Mouse (Mus musculus) neutrophil, adult 5-6 weeks (primary cell): ENCODE results near the gene Dync2li1. TPM values are rescaled to one million over a fixed set of nuclear protein-coding genes. Genes with fewer than 3 reads are reported as not detected.

Experiments
- ATAC-seq: fragments of 151-379, 151-347 bp; 2 replicates; pipeline ENCODE4 v1.8.0; 2017; ENCODE audit warnings: mild to moderate bottlenecking, moderate TSS enrichment; ENCODE audit not compliant: insufficient number of reproducible peaks, poor library complexity, low FRiP score, severe bottlenecking; ENCODE audit errors: extremely low read depth
- total RNA-seq: library from RNA; stranded (forward); fragments of 200-1000 nt; gene quantifications from 2 replicates; pipeline ENCODE4 v1.2.3, GENCODE M21; 2017

The Dync2li1 gene
- total RNA-seq, 1 experiment from 2014 or later = 4.2 TPM

DNA sequence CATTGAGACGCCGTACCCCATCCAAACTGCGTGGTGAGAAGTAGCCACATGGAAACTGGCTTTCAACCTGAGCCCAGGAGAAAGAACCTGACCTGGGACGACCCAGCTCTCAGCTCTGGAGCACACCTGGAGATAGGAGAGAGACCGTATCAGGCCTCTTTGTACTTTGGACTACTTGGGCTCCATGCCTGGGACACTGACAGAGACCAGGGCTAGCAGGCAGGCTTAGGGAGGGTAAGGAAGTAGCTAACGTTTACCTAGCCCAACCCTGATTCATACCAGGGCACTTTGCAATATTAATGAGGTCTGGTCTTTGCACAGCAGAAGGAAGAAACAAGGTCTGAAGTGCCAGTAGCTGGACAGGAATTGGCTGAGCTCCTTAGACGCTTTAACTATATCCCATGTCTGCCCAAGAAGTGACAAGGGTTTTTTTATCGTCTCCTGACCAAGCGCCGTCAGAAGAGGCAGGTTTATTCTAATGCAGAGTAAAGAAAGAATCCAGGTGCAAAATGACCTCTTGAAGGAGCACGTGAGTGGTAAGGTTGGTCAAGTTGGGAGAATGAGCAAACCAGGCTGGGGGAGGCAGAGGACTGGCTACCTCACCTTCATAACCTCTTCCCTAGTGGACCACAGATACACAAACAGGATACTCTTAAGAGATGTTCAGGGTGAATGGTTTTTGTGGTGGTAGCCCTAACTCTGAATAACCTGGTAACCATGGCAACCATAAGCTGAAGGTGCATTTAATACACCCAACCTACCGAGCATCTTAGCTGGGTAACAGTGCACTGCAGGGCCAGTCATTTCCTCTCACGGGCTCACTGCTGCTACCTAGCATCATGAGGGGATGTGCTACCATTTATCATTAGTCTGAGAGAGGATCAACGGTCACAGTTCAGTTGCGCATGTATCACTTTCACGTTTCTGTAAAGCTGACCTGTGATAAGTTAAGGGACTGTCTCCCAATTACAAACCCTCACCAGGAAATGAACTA is 46.4 kb downstream of the Dync2li1 start:
- ATAC-seq = no peak

DNA sequence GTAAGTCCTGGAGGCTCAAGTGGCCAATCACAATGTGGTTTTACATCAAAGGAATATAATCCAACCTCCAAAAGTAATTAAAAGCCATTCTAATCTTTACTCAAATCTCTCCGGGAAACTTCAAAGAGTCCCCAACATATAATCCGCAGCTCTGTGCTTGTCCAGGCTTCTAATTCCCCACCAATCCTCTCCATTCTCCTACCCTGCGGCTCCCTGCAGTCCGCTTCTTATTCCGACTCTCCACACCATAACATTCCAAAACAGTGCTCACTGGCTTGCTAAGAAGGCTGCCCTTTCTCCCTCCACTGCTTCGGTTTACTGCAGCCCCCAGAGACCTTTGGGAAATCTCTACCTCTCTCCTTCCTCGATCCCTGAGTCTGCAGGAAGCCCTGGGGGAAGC is 47.8 kb downstream of the Dync2li1 start:
- no peak for ATAC-seq

DNA sequence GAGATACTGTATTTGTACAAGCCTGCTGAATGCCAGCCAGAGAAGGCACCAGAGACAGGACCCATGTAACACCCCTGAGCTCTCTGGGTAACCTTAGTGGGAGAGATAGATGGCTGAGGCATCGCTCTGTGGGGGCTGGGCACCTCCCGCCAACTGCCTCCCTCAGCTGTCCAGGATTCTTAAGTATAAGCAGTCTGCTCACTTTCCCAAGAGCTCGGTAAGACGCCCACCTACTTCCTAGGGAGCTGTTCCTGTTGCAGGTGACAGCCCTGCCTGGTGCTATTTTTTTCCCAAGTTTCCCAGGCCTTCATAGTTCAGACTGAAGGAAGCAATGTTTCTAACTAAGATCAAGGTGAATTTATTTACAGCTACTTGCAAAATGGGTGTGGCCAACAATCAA is 48.9 kb downstream of the Dync2li1 start:
- ATAC-seq = no peak

DNA sequence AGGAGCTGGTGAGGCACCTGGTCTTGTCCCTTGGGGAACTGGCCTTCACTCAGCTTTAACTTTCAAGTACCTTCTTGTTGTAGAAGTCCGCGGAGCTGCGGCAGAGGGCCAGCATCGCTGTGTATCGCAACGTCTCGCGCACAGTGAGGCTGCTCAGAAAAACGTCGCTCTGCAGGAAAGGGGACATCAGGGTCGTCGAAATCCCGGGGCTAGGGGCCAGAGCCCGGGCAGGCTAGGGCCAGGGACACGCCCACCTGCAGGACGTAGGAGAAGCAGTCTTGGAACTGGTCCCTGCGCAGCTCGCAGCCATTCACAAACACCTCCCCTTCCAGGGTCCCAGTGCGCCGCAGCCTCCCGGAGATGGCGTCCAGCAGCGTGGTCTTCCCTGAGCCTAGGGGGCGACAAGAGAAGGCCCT is 49.7 kb downstream of the Dync2li1 start, which contains the start of gene Abcg8:
TSS of gene Abcg8 (plus strand) at position 352 of the 416 bp plus-strand sequence.
- no peak for ATAC-seq

DNA sequence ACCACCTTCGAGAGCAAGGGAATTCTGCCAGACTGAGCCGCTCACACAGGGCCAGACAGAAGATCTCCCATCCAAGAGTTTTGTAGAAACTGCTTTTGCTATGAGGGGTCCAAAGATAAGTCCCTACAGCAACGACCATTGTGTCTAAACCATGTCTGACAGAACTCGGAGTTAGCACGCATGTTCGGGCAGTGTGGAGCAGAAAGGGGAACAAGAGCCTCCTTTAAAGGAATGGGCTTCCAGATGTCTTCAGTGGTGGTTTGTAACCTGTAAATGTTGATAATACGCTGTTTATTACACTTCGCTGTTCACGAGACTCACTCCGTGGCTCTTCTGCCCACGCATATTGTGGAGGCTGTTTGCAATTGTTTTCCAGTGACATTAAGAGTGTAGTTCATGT is 51.3 kb downstream of the Dync2li1 start:
- ATAC-seq = no peak

DNA sequence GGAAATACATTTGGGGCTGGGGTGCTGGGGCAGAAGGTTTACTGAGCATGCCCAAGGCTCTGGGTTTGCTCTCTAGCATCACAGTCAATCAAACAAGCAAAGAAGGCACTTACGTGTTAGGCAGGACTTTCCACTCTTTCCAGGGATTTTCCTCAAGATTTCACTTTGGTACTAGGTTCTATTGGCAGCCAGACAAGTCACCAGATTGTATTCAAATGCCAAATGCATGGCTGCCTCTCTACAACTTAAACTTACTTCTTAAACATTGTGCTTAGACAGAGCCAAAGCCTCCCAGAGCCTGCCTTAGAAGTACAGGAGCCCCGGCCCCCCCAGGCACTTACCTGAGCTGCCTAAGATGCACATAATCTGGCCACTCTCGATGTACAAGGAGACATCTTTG is 55.4 kb downstream of the Dync2li1 start:
- ATAC-seq = no peak

DNA sequence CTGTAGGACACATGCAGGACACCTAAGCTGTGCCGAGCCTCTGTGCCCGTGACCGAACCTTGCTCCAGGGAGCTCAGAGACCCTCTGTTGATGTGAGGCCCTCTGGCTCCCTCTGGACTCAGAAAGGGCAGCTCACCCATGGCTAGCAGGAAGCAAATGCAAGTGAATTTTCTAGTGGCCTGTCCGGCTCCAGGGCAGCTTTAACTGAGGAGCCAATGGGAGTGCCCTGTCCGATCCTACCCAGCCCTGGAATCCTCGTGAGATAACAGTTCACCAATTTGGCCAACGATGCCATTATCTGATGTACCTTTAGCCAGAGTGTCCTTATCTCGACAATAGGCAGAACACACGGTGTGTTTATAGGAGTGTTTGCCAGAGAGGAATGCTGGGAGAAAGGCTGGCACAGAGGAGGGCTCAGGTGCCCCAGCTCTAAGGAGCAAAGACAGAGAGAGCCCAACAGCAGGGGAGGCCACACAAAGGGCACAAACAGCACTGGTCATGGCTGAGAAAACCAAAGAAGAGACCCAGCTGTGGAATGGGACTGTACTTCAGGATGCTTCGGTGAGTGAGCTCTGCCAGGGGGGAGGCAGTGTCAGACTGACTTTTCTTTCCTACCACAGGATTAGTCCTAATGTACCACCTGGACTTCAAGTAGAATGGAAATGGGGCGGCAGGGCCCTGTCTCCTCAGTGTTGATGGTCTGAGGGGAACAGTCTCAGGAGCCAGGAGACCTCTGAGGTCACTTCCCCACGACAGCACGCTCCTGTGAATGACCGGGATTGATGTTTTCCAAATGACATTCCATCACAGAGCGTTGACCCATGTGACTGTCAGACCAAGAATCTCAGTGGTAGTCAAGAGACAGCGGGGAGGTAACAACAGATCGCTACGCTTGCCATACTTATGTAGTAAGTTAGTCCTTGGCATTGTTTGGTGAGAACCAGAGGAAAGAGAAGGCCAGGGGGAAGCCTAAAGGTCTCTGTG is 56.7 kb downstream of the Dync2li1 start, which contains the start of gene Abcg5:
TSS of gene Abcg5 (minus strand) at position 278 of the 984 bp plus-strand sequence.
- no peak for ATAC-seq

DNA sequence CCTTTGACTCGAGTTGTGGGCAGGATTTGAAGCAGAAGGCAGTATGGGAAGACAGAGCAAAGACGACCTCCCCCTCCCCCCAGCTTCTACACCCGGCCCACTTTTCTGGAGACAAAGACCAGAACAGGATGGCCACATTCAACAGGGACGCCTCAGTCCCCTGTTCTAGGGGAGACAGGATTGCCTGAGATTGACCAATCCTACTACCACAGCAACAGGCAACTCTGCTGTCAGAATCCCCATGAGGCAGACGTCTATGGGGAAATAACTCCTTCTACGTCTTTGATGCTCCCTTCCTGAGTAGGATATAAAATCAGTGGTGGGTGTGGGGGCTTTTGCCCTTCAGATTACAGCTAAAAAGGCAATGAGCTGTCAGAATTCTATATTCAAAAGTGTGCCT is 58.0 kb downstream of the Dync2li1 start:
- ATAC-seq = no peak

DNA sequence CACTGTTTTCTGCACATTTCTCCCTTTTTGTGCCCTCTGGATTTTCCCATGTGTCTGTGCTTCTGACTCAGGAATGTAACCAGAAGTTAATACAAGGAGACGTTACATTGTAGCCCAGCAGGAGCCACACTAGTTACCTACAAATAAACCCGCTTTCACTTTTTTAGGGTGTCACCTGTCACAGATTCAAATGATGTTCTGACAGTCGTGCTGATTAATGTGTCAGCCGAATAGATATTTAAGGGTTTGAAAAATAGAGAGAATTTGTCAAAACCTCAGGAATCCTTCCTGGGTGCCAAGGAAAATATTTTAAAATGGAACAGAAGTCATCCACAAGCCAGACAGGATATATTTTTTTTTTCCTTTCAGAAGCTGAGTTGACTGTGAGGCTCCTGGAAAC is 59.0 kb downstream of the Dync2li1 start:
- ATAC-seq = no peak

DNA sequence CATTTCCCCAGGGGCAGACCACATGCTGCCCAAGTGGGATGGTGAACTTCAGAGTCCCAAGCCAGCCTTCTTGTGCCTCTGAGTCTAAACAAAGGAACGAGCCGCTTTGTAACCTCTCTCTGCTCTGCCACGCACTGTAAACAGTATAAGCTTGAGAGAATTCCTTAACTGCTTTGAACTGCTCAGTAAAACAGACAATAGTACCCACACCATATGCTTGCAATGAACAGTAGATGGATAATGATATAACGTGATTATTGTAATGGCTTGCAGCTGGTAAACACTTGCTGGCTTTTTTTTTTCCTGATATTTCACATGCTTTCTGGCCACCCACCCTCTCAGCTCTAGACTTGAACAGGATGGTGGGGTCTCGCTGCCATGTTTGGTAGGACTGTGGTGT is 61.7 kb downstream of the Dync2li1 start:
- no peak for ATAC-seq

DNA sequence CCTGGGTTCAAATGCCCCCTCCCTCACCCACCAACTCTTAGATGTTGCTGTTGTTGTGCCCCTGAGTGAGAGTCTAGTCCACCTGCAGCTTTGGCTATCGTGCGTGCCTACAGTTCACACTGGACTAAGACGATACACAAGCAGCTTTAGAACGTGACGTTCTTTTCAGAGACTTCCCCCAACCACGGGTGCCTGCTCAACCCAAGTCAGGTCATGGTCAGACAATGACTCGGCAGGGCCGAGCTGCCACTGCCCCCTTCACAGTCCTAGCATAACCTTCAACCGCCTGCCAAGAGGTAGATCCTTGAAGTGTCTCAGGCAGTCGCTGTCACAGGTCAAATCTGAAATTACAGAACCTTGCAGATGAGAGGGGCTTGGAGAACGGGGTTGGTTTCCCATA is 62.5 kb downstream of the Dync2li1 start:
- no peak for ATAC-seq

DNA sequence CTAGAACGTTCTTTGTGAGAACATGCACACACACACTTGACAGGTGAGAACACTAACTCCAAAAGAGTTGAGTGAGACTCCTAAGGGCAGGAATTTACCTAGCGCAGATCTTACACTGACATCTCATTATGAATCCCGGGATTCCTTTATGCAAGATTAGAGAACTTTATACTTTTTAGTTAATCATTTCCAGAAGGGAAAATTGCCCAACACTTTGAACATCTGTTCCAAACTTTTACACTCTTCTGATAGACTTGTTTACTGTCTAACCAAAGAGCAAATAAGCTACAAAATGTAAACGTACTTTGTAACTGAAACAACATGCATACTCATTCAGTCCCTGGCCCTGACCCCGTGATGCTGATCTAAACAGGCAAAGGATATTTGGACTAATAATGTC is 63.0 kb downstream of the Dync2li1 start:
- no peak for ATAC-seq

DNA sequence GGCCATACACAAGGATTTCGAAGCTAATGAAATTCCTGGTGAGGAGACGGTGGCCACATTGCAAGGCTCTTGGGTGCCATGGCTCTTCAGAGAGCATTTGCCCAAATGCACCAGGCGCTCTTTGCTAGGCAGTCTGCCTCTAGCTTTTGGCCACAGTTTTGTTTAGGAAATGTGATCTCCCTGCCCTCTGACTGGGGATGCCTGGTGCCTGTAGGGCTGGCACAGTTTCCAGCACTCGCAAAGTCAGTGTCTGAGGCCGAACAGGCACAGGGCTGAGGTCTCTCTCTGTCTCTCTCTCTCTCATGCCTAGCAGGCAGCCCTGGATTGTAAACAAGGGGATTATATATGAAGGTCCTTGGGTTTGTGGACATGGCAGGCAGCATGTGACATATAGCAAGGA is 63.8 kb downstream of the Dync2li1 start:
- no peak for ATAC-seq

DNA sequence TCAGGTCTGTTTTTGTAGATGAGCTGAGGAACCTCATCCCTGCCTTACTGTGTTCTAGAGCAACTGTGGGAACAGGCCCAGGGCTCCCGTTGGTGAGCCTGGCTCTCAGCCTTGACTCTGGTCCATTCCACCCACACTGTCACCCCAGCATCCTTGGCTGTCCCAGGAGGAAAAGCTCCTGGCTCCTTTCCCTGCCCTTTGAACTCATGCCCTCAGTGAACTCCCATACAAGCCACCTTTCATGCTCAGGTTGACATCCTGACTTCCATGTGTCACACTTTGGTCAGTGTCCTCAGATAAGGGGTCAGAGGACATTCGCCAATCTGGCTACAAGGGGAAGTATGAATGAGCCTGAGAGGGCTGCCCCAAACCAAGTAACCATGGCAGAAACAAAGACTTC is 67.4 kb downstream of the Dync2li1 start:
- no peak for ATAC-seq

DNA sequence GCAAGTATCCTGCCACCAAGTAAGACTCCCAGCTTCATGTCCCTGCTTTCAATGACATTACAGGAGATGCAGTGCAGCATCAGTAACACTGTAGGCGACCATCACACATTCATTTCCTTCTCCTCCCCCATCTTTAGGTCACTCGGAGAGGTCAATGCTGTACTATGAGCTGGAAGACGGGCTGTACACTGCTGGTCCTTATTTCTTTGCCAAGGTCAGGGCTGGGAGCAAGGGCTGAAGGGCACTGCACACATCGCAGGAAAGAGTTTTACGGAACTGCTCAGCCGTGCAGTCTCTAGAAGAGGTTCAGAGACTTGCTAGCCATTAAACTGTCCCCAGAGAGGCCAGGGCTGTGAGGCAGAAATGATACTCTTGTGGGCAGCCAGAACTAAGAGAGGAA is 70.2 kb downstream of the Dync2li1 start:
- ATAC-seq = no peak

DNA sequence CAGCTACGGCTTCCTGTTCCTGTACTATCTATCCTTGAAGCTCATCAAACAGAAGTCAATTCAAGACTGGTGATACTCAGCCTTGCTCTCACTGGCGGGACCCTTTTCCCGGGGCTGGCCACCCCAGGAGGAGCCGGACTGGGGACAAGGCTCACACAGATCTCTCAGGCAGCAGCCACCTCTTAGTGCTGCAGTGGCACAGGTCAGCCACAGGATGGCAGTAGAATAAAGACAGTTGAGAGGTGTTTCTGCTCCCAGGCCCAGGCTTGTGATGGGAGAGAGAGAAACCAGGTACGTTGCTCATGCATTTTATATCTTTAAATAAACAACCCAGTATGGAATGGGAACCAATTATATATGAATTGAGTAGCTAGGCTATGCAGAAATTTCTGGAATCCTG is 72.4 kb downstream of the Dync2li1 start:
- peak; percentile 57; the same call in 1 of the 2 replicates for ATAC-seq
